Comparison of ENCODE assay signal across 22 mouse cellular contexts in genomic region chr17:28305172-28305571, GRCm38 (mm10). TPM values are rescaled to one million over a fixed set of nuclear protein-coding genes. Genes with fewer than 3 reads are reported as not detected.
DNase-seq lines count a peak whose midpoint lies in the region; TF ChIP-seq lines count a peak whose summit lies in the region.
"Had no signal": no experiment of that assay in that cellular context is flagged by ENCODE, and none has a peak within 500 bp of the region (broad histone marks: within the 10 kb centered on the region; RNA-seq: fewer than 3 reads in every experiment).

No protein-coding gene starts in this region.

- peak overlapping the region; percentile 35; the same call in 1 of the 2 replicates for H3K4me3 ChIP-seq in E14TG2a.4 (replicated peaks; ENCODE audit: low read length)
- H3K4me3 ChIP-seq: embryonic facial prominence, embryonic 13.5 days; embryonic facial prominence, embryonic 15.5 days; erythroblast, embryonic 14.5 days; forebrain, embryonic 10.5 days; forebrain, embryonic 12.5 days had no signal

- peak; percentile 2 for DNase-seq in adrenal gland, postnatal 14 days
- no peak for DNase-seq in adrenal gland, postnatal 10 days
- DNase-seq in ES-CJ7 (ENCODE audit: low read depth, low spot score) (peak; percentile 52), ZHBTc4 (ENCODE audit: low read depth, low spot score) (peak; percentile 70)
- DNase-seq in embryo, embryonic 10.5 days (ENCODE audit: low spot score): no peak
- DNase-seq in kidney, postnatal 14 days: no peak
- DNase-seq: adrenal gland, adult 2 months; adrenal gland, postnatal 25 days; B cell, adult 2 months; cerebellum, adult 11 months; cerebellum, adult 18-20 months; cerebellum, adult 9-10 months; cerebellum, postnatal 10 days; cerebellum, postnatal 25 days; embryo, embryonic 11 days had no signal

- H3K9me3 ChIP-seq in E14TG2a.4 (ENCODE audit: low read length): peaks cover 8% of the 10 kb centered on the region
- H3K9me3 ChIP-seq: embryonic facial prominence, embryonic 13.5 days; embryonic facial prominence, embryonic 15.5 days; forebrain, embryonic 10.5 days; forebrain, embryonic 12.5 days had no signal

- H3K4me1 ChIP-seq in E14TG2a.4 (replicated peaks; ENCODE audit: low read depth, low read length): peaks cover 59% of the 10 kb centered on the region

- peaks cover 6% of the 10 kb centered on the region for H3K36me3 ChIP-seq in E14TG2a.4 (ENCODE audit: insufficient read depth, low read length)
- H3K36me3 ChIP-seq: embryonic facial prominence, embryonic 15.5 days; forebrain, embryonic 10.5 days; forebrain, embryonic 12.5 days had no signal

- TF ChIP-seq CTCF in E14TG2a.4 (conservative IDR thresholded peaks at IDR 0.05; ENCODE audit: low read length): no peak

- H3K27me3 ChIP-seq in E14TG2a.4 (ENCODE audit: insufficient read depth, low read length): no peaks in the 10 kb centered on the region
- H3K27me3 ChIP-seq: CH12.LX; embryonic facial prominence, embryonic 13.5 days; embryonic facial prominence, embryonic 15.5 days had no signal

RNA-seq across cellular contexts. Expression of gene Fance, which starts 8.1 kb away (rescaled TPM):
- total RNA-seq in adrenal gland, postnatal 14 days (2021): 20.5 and 29.6 TPM in 2 replicates
- 10 to 100 TPM; 24.2 to 36.2 TPM for total RNA-seq in adrenal gland, postnatal 10 days (2021)

RNA-seq across cellular contexts. Expression of gene Rpl10a, which starts 23.1 kb away (rescaled TPM):
- 814 and 958 TPM in 2 replicates for total RNA-seq in adrenal gland, postnatal 14 days (2021)
- 100 to 1,000 TPM; 948 to 951 TPM for total RNA-seq in adrenal gland, postnatal 10 days (2021)

RNA-seq across cellular contexts. Expression of gene Tead3, which starts 45.4 kb away (rescaled TPM):
- 10.6 and 11.4 TPM in 2 replicates for total RNA-seq in adrenal gland, postnatal 14 days (2021)
- total RNA-seq in adrenal gland, postnatal 10 days (2021): 10 to 100 TPM; 12.8 to 13.5 TPM

RNA-seq across cellular contexts. Expression of gene Tulp1, which starts 59.9 kb away (rescaled TPM):
- 0.71 TPM in 1 of 2 replicates, not detected in the other for total RNA-seq in adrenal gland, postnatal 14 days (2021)
- total RNA-seq in adrenal gland, postnatal 10 days (2021): under 1 TPM; 0.33 to 1.00 TPM
- total RNA-seq: adrenal gland, adult 2 months; adrenal gland, postnatal 25 days; CH12.LX had no signal

Comparison
In these comparisons a context has a peak if more than half of its experiments do, and no peak if none do; other contexts are left out.
1. DNase-seq: peak in adrenal gland, postnatal 14 days (single experiment), ES-CJ7 (single experiment) and ZHBTc4 (single experiment); none in adrenal gland, postnatal 10 days (single experiment), embryo, embryonic 10.5 days (single experiment) and kidney, postnatal 14 days (single experiment).